Mouse (Mus musculus) spleen, embryonic (tissue): Measurements from ENCODE around the gene Cdkn3.
"Not testable (repeated sequence)": the region's sequence is repeated elsewhere in the genome, so short reads cannot be mapped to it uniquely, and the experiment has no call there.

Source experiments
- CTCF ChIA-PET: fragments of 350-600 bp; sonication (Branson Sonifier 250); formaldehyde crosslinking; loops from one replicate; lab custom pipeline; 2022; lab: Charles Lee

Gene Cdkn3

GRCm38 (mm10) chr14:46760355-46761029, at the start of gene Cdkn3:
TSS of gene Cdkn3 (plus strand) at chr14:46760541.
- CTCF ChIA-PET, result no interaction called here

DNA sequence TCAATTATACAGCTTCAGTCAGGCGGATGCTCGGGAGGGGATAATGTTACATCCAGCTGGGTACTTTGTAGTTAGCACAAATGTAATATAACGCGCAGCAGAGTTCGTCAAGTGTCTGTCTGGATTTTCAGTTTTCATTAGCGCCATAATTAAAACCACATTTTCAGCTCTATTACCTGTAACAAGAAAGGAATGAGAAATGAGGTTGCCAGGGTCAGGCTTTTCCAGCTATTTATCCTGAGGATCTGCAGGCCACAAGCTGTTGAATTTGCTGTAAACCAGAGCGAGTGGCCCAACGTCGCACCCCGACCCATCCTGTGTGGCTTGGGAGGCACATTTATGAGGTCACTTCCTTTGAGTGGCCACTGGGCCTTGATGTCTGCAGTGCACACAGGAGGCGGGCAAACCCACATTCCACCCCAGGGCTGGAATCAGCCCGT, 41.8 kb upstream of the Cdkn3 start:
- CTCF ChIA-PET, result no interaction called here

GRCm38 (mm10) chr14:46722031-46722430, 38.3 kb upstream of the Cdkn3 start:
- CTCF ChIA-PET, result no interaction called here

DNA sequence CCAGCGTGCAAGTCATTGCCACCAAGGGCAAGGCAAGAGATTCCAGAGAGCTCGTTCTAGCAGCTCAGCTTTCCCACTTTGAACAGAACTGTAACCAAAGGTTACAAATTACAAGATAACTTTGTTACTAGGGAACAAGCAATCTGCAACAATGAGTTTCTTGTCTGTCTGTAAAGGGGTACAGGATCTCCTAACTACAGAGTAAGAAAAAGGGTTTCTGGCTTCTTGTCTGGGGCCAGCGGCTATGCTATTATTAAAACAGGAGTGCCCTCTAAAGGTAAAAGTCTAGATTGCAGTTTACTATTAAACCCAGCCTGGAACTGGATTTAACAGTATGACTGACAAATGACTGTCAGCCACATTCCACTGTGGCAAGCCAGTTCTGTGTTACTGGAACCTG, 36.5 kb upstream of the Cdkn3 start:
- CTCF ChIA-PET, result interaction anchor here (0.5 kb wide), 1 partner anchor 21 kb away, joined by 10 read pairs; no protein-coding TSS in a partner anchor

DNA sequence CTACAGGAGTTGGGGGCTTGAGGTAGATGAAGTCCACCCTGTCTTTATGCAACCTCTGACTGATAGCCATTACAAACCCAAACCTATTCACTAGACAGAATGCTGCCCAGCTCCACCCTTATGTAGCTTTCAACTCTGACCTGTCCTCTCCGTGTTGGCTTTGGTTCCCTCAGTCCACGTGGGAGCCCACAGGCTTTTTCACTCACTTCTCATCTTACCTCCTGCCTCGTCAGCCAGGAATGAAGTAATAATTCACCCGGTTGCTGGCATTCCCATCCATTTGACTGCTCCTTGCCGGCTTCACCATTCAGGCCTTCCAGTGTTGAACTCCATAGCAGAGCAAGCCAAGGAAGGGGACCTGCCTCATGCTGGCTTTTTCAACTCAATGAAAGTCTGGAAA, 35.4 kb upstream of the Cdkn3 start:
- CTCF ChIA-PET, result no interaction called here

DNA sequence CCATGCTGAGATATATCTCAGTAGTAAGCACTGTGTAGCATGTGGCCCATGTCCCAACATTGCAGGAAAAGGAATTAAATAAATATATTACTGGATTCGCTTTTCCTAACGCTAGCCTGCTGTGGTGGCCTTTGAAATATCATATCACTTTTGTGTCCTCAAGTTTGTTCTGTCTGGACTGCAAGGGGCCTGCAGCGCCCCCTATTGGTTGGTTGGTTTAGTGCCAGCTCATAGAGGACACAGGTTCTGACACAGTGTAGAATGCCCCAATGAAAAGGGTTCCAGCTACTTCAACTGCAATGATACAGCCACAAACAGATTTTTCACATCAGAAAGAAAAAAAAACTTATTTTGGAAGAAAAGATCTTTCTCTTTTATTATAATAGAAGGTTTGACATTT, 34.6 kb upstream of the Cdkn3 start:
- CTCF ChIA-PET, result no interaction called here

- CTCF ChIA-PET, result no interaction called here
Observed at GRCm38 (mm10) chr14:46734262-46734661, 26.1 kb upstream of the Cdkn3 start.

DNA sequence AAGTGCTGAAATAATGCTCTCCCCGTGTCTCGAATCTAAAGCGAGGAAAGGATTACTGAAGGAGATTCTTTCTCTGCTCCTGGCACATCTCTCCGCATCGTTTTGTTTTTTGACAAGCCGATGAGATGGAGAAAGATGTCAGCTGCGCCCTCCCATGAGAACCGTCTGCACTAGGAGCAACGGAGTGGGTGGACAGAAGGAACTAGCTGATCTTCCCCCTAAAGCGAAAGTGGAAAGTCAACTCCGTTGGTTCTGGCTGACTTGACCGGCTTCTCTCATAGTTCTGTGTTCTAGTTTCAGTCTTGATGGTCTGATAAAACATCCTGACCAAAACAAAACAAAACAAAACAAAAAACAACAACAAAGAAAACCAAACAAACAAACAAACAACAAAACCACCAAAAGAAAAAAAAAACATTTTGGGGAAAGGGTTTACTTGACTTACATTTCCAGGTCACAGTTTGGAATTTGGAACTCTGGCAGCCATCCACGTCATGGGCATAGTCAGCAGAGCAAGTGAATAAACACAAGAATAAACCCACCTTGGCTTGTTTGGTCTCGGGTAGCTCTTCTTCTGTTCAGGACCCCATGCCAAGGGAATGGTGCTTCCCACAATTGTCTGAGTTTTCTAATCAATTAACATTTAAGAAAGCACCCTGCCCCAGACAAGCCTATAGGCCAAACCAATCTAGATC, 25.4 kb upstream of the Cdkn3 start:
- CTCF ChIA-PET, result no interaction called here

GRCm38 (mm10) chr14:46736366-46736765, 24.0 kb upstream of the Cdkn3 start:
- CTCF ChIA-PET, result no interaction called here

- CTCF ChIA-PET, result not testable (repeated sequence)
Observed at GRCm38 (mm10) chr14:46737346-46737745, 23.0 kb upstream of the Cdkn3 start.

GRCm38 (mm10) chr14:46742674-46743073, 17.7 kb upstream of the Cdkn3 start:
- CTCF ChIA-PET, result no interaction called here

DNA sequence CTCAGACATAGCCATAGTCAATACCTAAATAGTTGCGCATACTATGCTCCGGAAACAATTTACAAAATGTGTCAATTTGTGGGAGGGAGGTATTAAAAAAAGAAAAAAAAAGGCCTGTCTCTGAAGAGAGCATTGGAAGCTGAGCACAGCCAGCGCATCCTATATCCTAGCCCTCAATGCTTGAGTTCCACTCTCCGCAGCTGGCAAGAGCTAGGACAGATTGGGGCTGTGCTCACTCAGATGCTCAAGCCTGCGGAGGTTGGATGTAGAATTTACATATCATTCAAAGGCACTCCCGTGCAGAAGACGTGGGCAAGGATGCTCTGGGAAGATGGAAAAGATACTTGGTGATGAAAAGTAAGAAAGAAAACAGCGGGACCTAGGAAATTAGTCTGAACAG, 14.9 kb upstream of the Cdkn3 start:
- CTCF ChIA-PET, result no interaction called here

DNA sequence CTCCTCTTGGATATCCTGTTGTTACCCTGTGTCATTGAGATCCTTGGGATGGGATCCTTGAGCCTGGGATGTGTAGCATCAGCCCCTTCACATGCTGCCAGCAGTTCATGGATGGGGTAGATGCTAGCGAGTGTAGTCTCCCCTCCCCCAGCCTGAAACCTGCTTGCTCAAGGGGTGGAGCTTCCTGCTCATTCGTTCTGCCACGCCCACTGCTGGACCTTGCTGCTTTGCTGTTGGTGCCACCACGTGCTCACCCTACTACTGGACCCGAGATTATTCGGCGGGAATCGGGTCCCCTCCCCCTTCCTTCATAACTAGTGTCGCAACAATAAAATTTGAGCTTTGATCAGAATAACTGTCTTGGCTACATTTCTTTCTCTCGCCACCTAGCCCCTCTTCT, 6.0 kb upstream of the Cdkn3 start:
- CTCF ChIA-PET, result not testable (repeated sequence)

GRCm38 (mm10) chr14:46755851-46756250, 4.5 kb upstream of the Cdkn3 start:
- CTCF ChIA-PET, result no interaction called here

- CTCF ChIA-PET, result no interaction called here
Observed at GRCm38 (mm10) chr14:46757736-46758135, 2.6 kb upstream of the Cdkn3 start.

- CTCF ChIA-PET, result interaction anchor here (0.7 kb wide), 1 partner anchor 871 kb away, joined by 3 read pairs; no protein-coding TSS in a partner anchor
Observed at GRCm38 (mm10) chr14:46759970-46760354, 379 bp upstream of the Cdkn3 start.

- CTCF ChIA-PET, result interaction anchor here (0.6 kb wide), 1 partner anchor 20 kb away, joined by 26 read pairs; no protein-coding TSS in a partner anchor
Observed at GRCm38 (mm10) chr14:46761186-46761585, 845 bp downstream of the Cdkn3 start.

GRCm38 (mm10) chr14:46767116-46767515, 6.8 kb downstream of the Cdkn3 start:
- CTCF ChIA-PET, result no interaction called here

- CTCF ChIA-PET, result no interaction called here
Observed at GRCm38 (mm10) chr14:46770036-46770435, 9.7 kb downstream of the Cdkn3 start.

DNA sequence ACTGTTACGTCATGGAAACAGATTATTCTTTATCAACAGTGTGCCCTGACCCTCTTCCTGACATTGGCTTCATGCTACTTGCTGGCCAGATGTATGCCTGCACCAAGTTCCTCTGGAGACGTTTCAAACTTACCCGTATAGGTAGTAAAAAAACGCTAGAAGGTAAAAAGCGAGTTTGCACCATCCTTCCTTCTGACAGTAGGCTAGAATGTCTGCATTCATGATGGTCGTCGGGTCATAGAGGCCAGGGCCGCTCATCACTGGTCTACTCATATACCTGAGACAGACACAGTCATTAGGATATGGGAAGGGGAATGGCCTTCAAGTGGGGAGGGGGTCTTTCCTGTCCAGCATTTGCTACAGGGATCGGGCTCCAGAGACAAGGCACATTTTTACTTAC, 18.4 kb downstream of the Cdkn3 start:
- CTCF ChIA-PET, result no interaction called here

DNA sequence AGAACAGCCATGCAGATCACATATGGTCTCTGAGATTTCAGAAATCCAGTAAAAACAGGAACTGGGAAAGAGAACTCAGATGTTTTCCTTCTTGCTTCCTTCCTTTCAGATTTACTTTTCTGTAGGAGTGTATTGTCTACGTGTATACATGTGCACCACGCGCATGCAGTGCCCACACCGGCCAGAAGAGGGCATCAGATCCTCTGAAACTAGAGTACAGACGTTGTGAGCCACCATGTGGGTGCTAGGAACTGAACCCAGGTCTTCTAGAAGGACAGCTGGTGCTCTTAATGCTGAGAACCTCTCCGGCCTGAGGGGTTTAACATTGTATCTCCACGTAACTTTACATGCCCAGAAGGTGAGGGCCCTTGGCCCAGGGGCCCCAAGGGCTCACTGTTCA, 18.9 kb downstream of the Cdkn3 start:
- CTCF ChIA-PET, result no interaction called here

- CTCF ChIA-PET, result interaction anchor here (0.6 kb wide), 1 partner anchor 20 kb away, joined by 26 read pairs; no protein-coding TSS in a partner anchor
Observed at GRCm38 (mm10) chr14:46781086-46781485, 20.7 kb downstream of the Cdkn3 start.
